Mouse (Mus musculus) limb, embryonic 12.5 days (tissue): ENCODE measurements at regions not wholly inside any gene's neighbourhood (a gene's known extent, or its start where the extent isn't known, plus 50 kb on each side); places are given as distances from the start of the nearest gene placed in this dataset.
"Not testable (repeated sequence)": the region's sequence is repeated elsewhere in the genome, so short reads cannot be mapped to it uniquely, and the experiment has no call there.

ENCODE experiments used
- ATAC-seq: fragments of 200-750 bp; cut with Nextera tagmentation; 2 replicates; pipeline ENCODE4 v1.8.0; 2017; ENCODE audit warnings: low read depth, moderate TSS enrichment; ENCODE audit not compliant: insufficient number of reproducible peaks, insufficient read depth, low FRiP score, low TSS enrichment
- H3K27ac ChIP-seq: fragments of 300-500 bp; sonication (generic); 2 replicates; pipeline ENCODE4 v1.5.1; 2016; ENCODE audit warnings: mild to moderate bottlenecking, moderate library complexity
- H3K27me3 ChIP-seq: fragments of 300-500 bp; sonication (generic); 2 replicates; pipeline ENCODE4 v1.6.1; 2016; ENCODE audit warnings: mild to moderate bottlenecking, moderate library complexity
- H3K36me3 ChIP-seq: fragments of 300-500 bp; sonication (generic); 2 replicates; pipeline ENCODE4 v1.6.1; 2016; ENCODE audit warnings: mild to moderate bottlenecking, moderate library complexity
- H3K4me1 ChIP-seq: fragments of 300-500 bp; sonication (generic); replicated peaks from 2 replicates; pipeline ENCODE4 v1.6.1; 2016
- H3K4me2 ChIP-seq: fragments of 300-500 bp; sonication (generic); 2 replicates; pipeline ENCODE4 v1.6.1; 2016; ENCODE audit warnings: mild to moderate bottlenecking, moderate library complexity
- H3K4me3 ChIP-seq: fragments of 300-500 bp; sonication (generic); replicated peaks from 2 replicates; pipeline ENCODE4 v1.5.1; 2016; ENCODE audit warnings: mild to moderate bottlenecking
- H3K9ac ChIP-seq: fragments of 300-500 bp; sonication (generic); replicated peaks from 2 replicates; pipeline ENCODE4 v1.6.1; 2016; ENCODE audit warnings: mild to moderate bottlenecking, moderate library complexity
- H3K9me3 ChIP-seq: fragments of 300-500 bp; sonication (generic); 2 replicates; pipeline ENCODE4 v1.6.1; 2016; ENCODE audit warnings: mild to moderate bottlenecking, moderate library complexity
- WGBS: fragments of 180-500 bp; shearing (Covaris S2); methylation state at CpG from one replicate; pipeline ENCODE4 v1.1.7; 2016; 5-methylcytosine and 5-hydroxymethylcytosine counted together

GRCm38 (mm10) chr8:83837637-83838378 lies 62.1 kb upstream of the Adgrl1 start:
- Histone ChIP-seq H3K36me3 (no peaks in the 10 kb centered on the region), H3K4me3 (no peak overlapping the region), H3K27me3 (peaks cover 3% of the 10 kb centered on the region), H3K9ac (no peak overlapping the region), H3K4me1 (no peaks in the 10 kb centered on the region), H3K9me3 (no peaks in the 10 kb centered on the region), H3K4me2 (no peak overlapping the region), H3K27ac (no peak overlapping the region)
- ATAC-seq, result no peak
- WGBS, result 73% methylated on average over 9 of the region's 9 CpGs

- Histone ChIP-seq H3K4me3 (no peak overlapping the region), H3K9me3 (0 out of 2 replicates have a peak, but pooled peaks cover 7% of the 10 kb centered on the region), H3K36me3 (no peaks in the 10 kb centered on the region), H3K27me3 (no peaks in the 10 kb centered on the region), H3K4me1 (no peaks in the 10 kb centered on the region), H3K27ac (no peak overlapping the region), H3K4me2 (no peak overlapping the region), H3K9ac (no peak overlapping the region)
- no peak for ATAC-seq
- WGBS, result 80% methylated on average over 2 of the region's 2 CpGs
Observed at GRCm38 (mm10) chr8:83829851-83830250, 70.1 kb upstream of the Adgrl1 start.

GRCm38 (mm10) chr8:83824925-83825680 lies 74.8 kb upstream of the Adgrl1 start:
- H3K36me3 ChIP-seq, result no peaks in the 10 kb centered on the region
- H3K9me3 ChIP-seq, result 0 out of 2 replicates have a peak, but pooled peaks cover 7% of the 10 kb centered on the region
- H3K9ac ChIP-seq, result no peak overlapping the region
- no peak for ATAC-seq
- no peak overlapping the region for H3K4me2 ChIP-seq
- H3K4me1 ChIP-seq, result no peaks in the 10 kb centered on the region
- no peaks in the 10 kb centered on the region for H3K27me3 ChIP-seq
- H3K27ac ChIP-seq, result no peak overlapping the region
- WGBS, result 88% methylated on average over 17 of the region's 17 CpGs
- H3K4me3 ChIP-seq, result no peak overlapping the region

GRCm38 (mm10) chr8:83819086-83819485 lies 78.0 kb upstream of the Adgre5 start:
- no peaks in the 10 kb centered on the region for H3K36me3 ChIP-seq
- no peak for ATAC-seq

DNA sequence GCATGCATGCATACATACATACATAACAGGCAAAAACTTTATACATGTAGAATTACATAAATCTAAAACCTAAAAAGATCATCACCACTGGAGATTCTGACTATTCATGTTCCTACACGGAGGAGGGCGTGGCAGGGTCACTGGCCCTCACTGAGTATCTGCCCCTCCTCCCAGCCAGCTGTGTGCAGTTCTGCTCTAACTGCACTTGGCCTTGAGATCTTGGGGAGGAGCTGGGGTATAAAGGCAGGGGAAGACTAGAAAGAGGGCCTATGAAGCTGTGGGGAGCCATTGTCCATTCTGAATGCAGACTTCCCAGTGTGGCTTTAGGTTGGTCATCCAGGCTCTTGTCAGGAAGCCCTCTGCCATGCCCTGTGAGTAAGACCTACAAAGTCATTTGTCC lies 69.5 kb upstream of the Adgre5 start:
- no peak for ATAC-seq
- Histone ChIP-seq H3K27me3 (no peaks in the 10 kb centered on the region), H3K4me3 (no peak overlapping the region), H3K4me1 (no peaks in the 10 kb centered on the region), H3K4me2 (no peak overlapping the region), H3K27ac (no peak overlapping the region), H3K9ac (no peak overlapping the region), H3K9me3 (no peaks in the 10 kb centered on the region), H3K36me3 (no peaks in the 10 kb centered on the region)
- WGBS, result 82% methylated on average over 2 of the region's 2 CpGs

More at GRCm38 (mm10) chr8:83819086-83819485, 78.0 kb upstream of the Adgre5 start:
- Histone ChIP-seq H3K4me2 (no peak overlapping the region), H3K27ac (no peak overlapping the region), H3K4me1 (no peaks in the 10 kb centered on the region), H3K9me3 (no peaks in the 10 kb centered on the region), H3K27me3 (no peaks in the 10 kb centered on the region), H3K4me3 (no peak overlapping the region), H3K9ac (no peak overlapping the region)
- WGBS, result 77% methylated on average over 4 of the region's 4 CpGs

DNA sequence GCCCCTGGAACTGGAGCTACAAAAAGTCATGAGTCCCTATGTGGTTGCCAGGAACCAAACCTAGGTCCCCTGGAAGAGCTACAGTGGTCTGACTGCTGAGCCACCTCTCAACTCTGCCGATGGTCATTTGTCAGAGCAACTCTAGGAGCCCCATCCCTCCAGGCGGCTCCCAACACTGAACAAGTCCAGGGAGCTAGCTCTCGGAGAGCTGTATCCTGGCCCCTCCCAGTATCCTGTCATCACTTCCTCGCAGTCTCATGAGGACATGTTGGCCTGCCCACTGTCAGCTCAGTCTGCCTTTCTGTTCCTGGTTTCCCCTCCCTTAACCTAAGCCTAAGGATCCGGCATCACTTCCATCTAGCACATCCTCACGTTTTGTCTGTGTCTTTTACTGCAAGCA lies 64.5 kb upstream of the Adgre5 start:
- WGBS, result 65% methylated on average over 6 of the region's 6 CpGs
- no peak overlapping the region for H3K9ac ChIP-seq
- no peaks in the 10 kb centered on the region for H3K36me3 ChIP-seq
- H3K9me3 ChIP-seq, result no peaks in the 10 kb centered on the region
- no peak overlapping the region for H3K4me2 ChIP-seq
- no peak for ATAC-seq
- H3K27ac ChIP-seq, result no peak overlapping the region
- no peaks in the 10 kb centered on the region for H3K27me3 ChIP-seq
- no peak overlapping the region for H3K4me3 ChIP-seq
- H3K4me1 ChIP-seq, result 0 out of 2 replicates have a peak, but pooled peaks cover 3% of the 10 kb centered on the region

- not testable (repeated sequence) for H3K4me1 ChIP-seq, ATAC-seq, H3K4me3 ChIP-seq
Observed at GRCm38 (mm10) chr8:83803312-83803711, 62.2 kb upstream of the Adgre5 start.

DNA sequence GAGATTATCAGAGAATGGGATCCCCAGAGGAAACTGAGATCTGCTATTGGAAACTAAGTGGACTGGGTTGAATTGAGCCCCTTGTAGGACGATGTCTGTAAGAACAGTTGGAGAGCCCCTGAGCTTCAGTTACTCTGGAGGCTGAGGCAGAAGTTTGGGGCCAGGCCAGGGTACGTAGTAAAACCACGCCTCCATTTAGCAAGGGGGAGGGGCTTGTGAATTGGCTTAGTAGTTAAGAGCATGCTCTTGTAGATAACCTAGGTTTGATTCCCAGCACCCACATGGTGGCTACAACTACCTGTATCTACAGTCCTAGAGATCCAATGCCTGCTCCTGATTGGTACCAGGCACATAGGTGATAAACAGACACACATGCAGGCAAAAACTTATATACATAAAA lies 61.4 kb upstream of the Adgre5 start:
- 0 out of 2 replicates have a peak, but pooled peaks cover 3% of the 10 kb centered on the region for H3K4me1 ChIP-seq
- H3K9me3 ChIP-seq, result no peaks in the 10 kb centered on the region
- no peak overlapping the region for H3K9ac ChIP-seq
- H3K27ac ChIP-seq, result no peak overlapping the region
- no peaks in the 10 kb centered on the region for H3K27me3 ChIP-seq
- 43% methylated on average over 3 of the region's 3 CpGs for WGBS
- ATAC-seq, result no peak
- H3K36me3 ChIP-seq, result no peaks in the 10 kb centered on the region
- H3K4me3 ChIP-seq, result no peak overlapping the region
- H3K4me2 ChIP-seq, result no peak overlapping the region

More at GRCm38 (mm10) chr8:83803312-83803711, 62.2 kb upstream of the Adgre5 start:
- not testable (repeated sequence) for H3K27me3 ChIP-seq, H3K9me3 ChIP-seq, H3K36me3 ChIP-seq, H3K27ac ChIP-seq, H3K9ac ChIP-seq, H3K4me2 ChIP-seq
- WGBS, result 38% methylated on average over 1 of the region's 1 CpGs

DNA sequence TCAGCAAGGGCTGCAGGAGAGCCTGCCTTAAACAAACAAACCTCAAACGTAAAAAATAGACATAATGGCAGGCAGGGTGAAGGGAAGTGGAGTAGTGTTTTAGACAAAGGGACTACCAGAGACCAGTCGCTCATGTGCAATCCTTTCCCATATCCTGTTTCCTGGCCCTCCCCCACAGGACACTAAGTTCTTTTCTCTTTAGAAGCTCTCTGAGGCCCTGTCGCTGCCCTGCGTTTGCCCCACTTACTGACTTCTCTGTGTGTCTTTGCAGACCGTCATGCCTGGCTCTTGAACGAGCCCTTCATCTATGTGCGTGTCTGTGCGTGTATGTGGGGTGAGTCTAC lies 58.5 kb upstream of the Adgre5 start:
- no peak overlapping the region for H3K9ac ChIP-seq
- no peak for ATAC-seq
- 0 out of 2 replicates have a peak overlapping the region, but pooled peaks have one; percentile 7 for H3K27ac ChIP-seq
- H3K27me3 ChIP-seq, result no peaks in the 10 kb centered on the region
- 0 out of 2 replicates have a peak, but pooled peaks cover 3% of the 10 kb centered on the region for H3K4me1 ChIP-seq
- 80% methylated on average over 8 of the region's 8 CpGs for WGBS
- no peak overlapping the region for H3K4me3 ChIP-seq
- no peaks in the 10 kb centered on the region for H3K36me3 ChIP-seq
- no peak overlapping the region for H3K4me2 ChIP-seq
- H3K9me3 ChIP-seq, result 0 out of 2 replicates have a peak, but pooled peaks cover 6% of the 10 kb centered on the region

DNA sequence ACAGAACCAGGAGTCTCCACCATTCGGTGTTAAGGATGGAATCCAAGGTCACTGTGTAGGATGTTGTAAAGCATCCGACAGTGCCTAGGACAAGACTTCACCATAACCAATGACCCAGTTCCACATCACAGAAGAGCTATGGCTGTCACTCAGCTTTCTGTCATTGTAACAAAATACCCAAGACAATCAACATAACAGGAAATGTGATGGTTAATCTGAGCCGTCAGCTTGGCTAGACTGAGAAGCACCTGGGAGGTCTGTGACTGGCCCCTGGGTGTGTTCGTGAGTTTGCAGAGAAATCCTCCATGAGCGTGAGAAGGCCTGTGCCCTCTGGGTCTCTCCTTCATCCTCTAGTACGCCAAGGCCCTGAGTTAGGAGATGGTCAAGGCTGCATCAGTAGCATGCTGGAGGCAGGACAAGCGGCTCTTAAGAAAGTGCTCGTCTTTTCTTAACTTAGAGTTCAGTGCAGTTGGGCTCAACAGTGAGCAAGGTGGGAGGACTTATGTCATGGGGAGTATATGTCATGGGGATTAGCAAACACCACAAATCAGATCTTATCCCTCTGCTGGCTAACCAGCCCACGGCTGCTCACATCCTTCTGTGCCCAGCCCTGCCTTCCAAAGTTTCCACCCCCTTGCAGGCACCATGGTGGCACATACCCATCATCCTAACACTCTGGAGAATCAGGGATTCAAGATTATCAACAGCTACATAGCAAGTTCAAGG lies 57.9 kb upstream of the Adgre5 start:
- WGBS, result 76% methylated on average over 9 of the region's 9 CpGs
- ATAC-seq, result no peak
- Histone ChIP-seq H3K4me3 (no peak overlapping the region), H3K4me1 (0 out of 2 replicates have a peak, but pooled peaks cover 3% of the 10 kb centered on the region), H3K36me3 (no peaks in the 10 kb centered on the region), H3K27me3 (no peaks in the 10 kb centered on the region), H3K9me3 (0 out of 2 replicates have a peak, but pooled peaks cover 6% of the 10 kb centered on the region), H3K9ac (no peak overlapping the region), H3K4me2 (no peak overlapping the region), H3K27ac (no peak overlapping the region)
